Mouse (Mus musculus) E14TG2a.4 (cell line): ENCODE data around the gene Cdhr5.

ENCODE experiments used
- CTCF ChIP-seq: conservative IDR thresholded peaks from 2 replicates; pipeline ENCODE4 v1.5.1; 2014; ENCODE audit warnings: low read length
- NANOG ChIP-seq: IDR thresholded peaks from 2 replicates; pipeline ENCODE4 v1.6.1; 2014; ENCODE audit warnings: borderline replicate concordance, low read length, mixed read lengths
- POU5F1 ChIP-seq: IDR thresholded peaks from 2 replicates; pipeline ENCODE4 v1.6.1; 2014; ENCODE audit warnings: low read length, borderline replicate concordance

DNA sequence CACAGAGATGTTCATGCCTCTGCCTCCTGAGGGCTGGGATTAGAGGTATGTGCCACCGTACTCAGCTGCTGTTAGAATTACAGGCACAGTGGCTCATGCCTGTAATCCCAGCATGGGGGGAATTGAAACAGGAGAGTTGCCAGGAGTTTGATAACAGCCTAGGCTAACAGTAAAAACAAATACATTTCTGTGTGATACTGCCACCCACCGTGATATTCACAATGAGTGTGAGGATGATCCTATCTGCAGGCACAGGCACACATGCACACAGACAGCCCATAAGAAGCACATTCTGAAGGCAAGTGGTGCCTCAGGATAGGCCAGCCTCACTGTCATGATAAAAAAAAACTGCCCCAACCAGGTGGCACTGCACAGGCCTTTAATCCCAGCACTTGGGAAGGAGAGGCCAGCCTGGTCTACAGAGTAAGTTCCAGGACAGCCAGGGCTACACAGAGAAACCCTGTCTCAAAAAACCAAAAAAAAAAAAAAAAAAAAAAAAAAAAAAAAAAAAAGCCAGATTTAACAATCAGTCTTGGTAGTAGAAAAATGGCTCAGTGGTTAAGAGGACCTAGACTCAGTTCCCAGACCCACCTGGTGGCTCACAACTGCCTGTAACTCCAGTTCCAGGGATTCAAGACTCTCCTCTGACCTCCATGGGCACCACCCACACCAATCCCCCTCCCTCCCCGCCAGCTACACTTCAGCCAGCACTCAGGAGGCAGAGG is 21.5 kb upstream of the Cdhr5 start:
- no peak for TF ChIP-seq CTCF
- no peak for TF ChIP-seq NANOG
- no peak for TF ChIP-seq POU5F1
